Mouse (Mus musculus): ENCODE measurements around the gene Cdc37.

The Cdc37 gene

DNA sequence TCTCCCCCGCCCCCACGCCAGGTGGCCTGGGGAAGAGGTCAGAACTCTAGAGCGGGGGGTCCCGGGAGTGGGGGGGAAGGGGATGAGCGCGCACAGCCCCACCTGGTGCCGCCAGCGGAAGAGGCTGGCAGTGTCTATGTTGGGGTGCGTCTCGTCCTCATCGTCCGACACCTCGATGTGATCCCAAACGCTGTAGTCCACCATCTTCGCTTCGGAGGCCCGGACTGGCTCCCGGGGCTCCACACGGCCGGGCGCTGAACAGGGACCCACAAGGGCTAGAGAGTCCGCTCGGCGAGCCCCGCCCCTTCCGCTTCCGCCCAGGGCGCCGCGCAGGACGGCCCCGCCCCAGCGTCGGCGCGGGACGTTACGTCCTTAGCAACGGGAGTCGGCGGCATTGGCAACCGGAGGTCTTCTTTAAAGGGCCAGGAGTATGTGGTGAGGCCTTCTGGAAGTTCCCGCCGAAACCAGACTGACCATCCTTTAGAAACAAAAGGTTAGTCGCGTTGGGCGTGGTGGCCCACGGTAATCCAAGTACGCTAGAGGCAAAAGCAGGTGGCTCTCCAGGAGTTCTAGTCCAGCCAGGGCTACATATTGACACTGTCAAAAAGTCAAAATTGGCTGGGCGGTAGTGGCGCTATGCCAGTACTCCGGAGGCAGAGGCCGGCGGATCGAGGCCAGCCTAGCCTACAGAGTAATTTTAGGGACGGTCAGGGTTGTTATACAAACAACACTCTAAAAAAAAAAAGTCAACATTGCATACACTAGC, at the start of gene Cdc37:
Cdc37 (minus strand) TSS at position 329 of the 766 bp plus-strand sequence.
- peak; percentile 9; the same call in 1 of the 2 replicates for TF ChIP-seq GATA4 (IDR thresholded peaks at IDR 0.05; ENCODE audit: insufficient replicate concordance, low read length)

DNA sequence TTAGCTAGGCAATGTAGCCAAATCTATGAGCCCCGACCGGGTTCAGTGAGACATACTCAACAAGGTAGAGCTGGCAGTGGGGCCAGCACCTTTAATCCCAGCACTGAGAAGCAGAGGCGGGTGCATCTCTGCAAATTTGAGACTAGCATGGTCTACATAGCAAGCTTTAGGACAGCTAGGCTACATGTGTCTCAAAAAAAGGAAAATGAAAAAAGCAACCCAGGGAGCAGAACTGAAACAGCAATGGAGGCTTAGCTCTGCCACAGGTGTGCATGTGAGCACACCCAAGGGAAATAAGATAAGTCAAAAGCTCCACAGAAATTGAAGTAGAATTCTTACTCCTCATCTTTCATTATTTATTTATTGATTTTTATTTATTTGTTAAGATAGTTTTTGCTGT, 49.2 kb upstream of the Cdc37 start:
- no peak for TF ChIP-seq GATA4 (IDR thresholded peaks at IDR 0.05; ENCODE audit: insufficient replicate concordance, low read length)

DNA sequence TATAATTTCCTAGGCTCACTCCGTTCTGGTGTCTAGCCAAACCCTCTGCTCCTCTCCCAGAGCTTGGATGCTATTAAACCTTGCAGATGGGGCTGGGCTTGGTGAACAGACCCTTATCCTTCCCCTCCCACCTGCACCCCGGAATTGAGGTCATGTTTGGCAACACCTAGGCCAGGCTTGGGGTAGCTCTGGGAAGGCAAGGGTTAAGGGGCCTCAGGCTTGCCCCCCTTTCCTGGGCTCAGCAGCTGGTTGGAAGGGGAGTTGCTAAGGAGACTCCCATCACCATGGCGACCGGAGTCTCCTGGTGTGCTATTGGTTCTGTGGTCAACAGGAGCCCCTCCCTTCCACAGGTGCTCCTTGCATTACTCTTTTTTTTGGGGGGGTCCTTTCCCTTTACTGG, 48.2 kb upstream of the Cdc37 start:
- no peak for TF ChIP-seq GATA4 (IDR thresholded peaks at IDR 0.05; ENCODE audit: insufficient replicate concordance, low read length)

DNA sequence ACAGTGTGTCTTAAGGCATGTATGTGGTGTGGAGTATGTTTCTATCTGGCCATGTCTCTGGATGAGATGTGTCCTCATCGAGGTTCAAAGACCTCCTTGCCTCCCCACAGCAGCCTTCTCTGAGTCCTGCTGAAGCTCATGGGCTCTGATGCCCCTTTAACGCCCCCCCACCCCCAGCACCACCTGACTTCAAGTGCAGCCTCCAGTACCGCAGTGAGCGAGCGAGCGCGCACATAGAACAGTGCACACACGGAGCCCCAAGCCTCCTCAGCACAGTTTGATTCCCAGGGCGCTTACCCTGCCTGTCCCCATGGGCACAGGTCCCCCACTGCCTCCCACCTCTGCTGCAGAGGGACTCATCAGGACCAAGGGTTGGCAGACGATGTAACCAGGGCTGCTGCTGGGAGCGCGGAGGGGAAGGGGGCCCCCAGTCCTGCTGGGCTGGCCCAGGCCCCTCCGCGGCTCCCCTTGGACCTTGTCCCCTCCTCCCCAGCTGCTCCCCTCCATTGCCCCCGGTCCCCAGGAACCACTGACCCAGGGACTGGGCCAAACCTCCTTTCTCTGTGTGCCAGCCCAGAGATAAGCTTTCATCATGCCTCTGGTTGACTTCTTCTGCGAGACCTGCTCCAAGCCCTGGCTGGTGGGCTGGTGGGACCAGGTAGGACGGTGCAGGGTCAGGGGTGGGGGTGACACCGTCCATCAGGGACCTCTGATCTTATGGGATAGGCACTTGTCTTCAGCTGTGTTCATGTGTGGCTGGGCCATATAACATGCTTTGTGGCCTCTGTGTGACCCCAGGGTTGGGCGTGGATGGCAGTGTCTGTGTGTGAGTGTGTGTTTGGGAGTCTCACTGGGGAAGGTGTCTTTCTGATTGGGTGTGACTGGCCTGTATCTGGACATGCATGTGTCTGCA, 47.0 kb upstream of the Cdc37 start:
- TF ChIP-seq GATA4 (IDR thresholded peaks at IDR 0.05; ENCODE audit: insufficient replicate concordance, low read length) = no peak

DNA sequence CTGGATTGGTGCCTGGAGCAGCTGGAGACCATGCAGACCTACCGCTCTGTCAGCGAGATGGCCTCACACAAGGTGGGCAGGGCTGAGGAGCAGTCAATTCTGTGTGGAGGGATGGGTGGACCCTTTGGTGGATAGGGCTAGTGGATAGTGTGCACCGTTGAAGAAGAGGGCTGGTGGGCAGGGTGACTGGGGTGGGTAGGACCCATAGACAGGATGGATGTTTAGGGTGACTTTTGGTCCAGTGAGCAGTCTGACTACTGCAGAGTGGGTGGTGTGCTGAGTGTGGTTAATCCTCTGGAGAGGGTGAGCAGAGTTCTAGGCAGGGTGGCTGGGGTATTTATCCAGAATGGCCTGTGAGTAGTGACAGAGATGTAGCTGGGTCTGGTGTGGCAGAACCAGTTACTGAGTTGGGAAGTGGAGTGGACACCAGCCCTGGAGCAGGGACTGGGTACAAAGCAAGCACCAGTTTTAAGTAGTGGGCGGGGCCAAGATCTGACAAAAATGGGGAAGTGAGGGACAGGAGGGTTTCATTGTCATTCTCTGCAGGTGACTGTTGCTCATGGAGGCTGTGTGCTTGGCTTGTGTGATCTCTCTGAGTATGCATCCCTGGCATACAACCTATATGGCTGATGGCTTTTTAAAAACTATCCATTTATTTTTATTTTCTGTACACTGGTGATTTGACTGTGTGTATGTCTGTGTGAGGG, 45.2 kb upstream of the Cdc37 start:
- TF ChIP-seq GATA4 (IDR thresholded peaks at IDR 0.05; ENCODE audit: insufficient replicate concordance, low read length) = no peak

DNA sequence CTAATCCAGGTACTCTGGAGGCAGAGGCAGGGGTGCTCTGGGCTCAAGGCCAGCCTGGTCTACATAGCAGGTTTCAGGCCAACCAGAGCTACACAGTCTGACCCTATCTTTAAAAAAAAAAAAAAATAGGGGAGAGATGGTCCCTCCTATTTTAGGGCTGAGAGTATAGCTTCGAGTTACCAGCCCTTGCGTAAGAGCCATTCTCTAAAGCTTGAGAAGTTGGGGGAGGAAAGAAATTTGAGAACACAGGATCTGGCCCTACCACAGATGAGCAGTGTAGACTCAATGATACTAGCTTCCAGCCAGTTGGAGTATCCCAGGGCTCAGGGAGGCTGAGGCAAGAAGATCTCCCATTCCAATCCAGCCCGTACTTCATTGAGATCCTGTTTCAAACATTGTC, 44.0 kb upstream of the Cdc37 start:
- TF ChIP-seq GATA4 (IDR thresholded peaks at IDR 0.05; ENCODE audit: insufficient replicate concordance, low read length) = no peak

DNA sequence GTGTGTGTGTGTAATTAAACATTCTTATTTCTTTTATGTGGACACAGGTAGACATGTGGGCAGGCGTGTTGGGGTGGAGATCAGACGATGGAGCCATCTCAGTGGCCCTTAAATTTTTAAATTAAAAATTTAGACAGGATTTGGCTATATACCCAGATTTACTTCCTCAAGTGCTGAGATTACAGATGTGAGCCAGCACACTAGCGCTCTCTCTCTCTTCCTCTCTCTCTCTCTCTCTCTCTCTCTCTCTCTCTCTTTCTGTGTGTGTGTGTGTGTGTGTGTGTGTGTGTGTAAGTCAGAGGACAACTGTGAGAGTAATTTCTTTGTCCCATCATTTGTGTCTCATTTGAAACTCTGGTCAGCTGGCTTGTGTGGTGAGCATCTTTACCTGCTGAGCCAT, 40.9 kb upstream of the Cdc37 start:
- no peak for TF ChIP-seq GATA4 (IDR thresholded peaks at IDR 0.05; ENCODE audit: insufficient replicate concordance, low read length)

DNA sequence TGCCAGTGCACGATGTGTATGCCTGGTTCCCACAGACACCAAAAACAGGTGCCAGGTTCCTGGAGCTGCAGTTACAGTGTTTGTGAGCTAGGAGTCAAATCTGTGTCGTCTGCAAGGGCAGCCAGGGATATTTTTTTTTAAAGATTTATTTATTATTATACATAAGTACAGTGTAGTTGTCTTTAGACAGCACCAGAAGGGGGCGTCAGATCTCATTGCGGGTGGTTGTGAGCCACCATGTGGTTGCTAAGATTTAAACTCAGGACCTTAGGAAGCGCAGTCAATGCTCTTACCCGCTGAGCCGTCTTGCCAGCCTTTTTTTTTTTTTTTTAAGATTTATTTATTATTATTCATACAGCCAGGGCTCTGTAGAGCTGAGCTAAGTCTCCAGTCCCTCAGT, 40.1 kb upstream of the Cdc37 start:
- TF ChIP-seq GATA4 (IDR thresholded peaks at IDR 0.05; ENCODE audit: insufficient replicate concordance, low read length) = no peak

DNA sequence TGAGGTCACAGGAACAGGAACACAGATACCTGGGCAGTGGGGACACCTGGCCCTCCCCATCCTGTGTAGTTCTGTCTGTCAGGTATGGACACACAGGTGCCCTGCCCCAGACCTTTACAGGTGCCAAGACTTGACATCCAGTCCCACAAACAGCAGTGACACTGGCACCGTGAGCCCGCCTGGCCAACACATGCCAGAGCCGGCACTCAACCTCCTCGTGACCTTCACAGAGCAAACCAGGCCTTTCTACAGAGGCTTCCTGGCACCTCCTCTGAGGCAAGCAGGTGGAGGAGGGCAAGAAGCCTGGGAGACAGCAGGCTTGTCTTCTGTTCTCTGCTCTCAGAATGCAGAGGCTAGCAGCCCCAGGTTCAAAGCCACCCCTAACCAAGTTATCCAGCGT, 35.7 kb upstream of the Cdc37 start:
- no peak for TF ChIP-seq GATA4 (IDR thresholded peaks at IDR 0.05; ENCODE audit: insufficient replicate concordance, low read length)

DNA sequence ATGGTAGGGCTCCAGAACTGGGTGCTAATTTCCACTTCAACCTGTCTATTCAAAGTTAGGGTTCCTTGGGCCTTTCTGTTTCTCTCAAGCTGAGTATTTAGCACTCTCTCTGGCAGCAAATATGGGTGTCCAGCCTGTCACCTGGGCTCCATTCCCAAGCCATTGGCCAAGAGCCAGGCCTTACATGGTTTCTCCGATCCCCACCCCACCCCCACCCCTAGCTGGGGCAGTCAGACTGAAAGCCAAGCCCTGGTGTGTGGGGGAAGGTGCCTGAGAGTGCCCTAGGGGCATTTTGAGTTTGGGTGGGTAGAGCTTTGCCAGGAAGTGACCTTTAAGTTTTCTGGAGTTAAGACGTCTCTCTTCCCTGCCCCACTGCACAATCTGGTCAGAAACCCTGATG, 35.0 kb upstream of the Cdc37 start:
- TF ChIP-seq GATA4 (IDR thresholded peaks at IDR 0.05; ENCODE audit: insufficient replicate concordance, low read length) = no peak

DNA sequence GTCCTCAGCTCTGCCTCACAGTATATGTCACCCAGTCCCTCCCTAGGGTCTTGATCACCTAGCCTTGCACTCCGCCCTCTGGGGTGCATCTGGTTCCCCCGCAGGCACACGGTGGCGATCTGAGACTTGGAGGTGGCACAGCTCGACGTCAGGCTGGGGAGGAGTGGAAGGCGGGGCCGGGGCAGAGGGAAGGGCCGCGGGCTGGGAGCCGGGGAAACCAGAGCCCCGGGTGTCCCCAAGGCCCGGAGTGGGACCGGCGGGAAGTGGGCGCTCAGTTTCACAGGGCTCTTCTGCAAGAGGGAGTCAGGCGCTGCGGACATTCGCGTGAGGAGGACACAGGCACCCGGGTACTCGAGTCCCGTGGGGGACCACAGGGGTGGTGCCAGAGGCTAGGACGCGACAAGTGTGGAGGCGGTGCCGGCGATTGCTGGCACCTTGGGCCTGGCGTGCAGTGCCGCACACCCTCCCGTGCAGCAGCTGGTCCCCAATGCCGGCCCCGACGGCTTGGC, 34.2 kb upstream of the Cdc37 start:
- TF ChIP-seq GATA4 (IDR thresholded peaks at IDR 0.05; ENCODE audit: insufficient replicate concordance, low read length) = no peak

DNA sequence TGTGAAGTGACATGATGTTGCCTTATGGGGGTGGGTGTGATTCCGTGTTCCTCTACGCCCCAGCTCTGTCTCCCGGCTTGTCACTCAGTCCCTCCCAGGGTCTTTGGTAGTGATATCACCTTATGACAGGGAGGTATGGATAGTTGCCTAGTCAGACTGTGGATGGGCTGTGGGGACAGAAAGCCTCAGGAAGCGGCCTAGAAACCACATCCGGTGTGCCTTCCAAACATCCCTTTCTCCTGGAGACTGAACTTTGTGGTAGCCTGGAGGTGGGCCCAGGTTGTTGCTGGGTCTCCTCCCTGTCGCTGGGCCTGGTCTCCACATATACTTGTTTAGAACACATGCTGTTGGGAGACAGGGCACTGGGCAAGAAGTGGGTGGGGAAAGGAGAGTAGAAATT, 33.6 kb upstream of the Cdc37 start:
- no peak for TF ChIP-seq GATA4 (IDR thresholded peaks at IDR 0.05; ENCODE audit: insufficient replicate concordance, low read length)

DNA sequence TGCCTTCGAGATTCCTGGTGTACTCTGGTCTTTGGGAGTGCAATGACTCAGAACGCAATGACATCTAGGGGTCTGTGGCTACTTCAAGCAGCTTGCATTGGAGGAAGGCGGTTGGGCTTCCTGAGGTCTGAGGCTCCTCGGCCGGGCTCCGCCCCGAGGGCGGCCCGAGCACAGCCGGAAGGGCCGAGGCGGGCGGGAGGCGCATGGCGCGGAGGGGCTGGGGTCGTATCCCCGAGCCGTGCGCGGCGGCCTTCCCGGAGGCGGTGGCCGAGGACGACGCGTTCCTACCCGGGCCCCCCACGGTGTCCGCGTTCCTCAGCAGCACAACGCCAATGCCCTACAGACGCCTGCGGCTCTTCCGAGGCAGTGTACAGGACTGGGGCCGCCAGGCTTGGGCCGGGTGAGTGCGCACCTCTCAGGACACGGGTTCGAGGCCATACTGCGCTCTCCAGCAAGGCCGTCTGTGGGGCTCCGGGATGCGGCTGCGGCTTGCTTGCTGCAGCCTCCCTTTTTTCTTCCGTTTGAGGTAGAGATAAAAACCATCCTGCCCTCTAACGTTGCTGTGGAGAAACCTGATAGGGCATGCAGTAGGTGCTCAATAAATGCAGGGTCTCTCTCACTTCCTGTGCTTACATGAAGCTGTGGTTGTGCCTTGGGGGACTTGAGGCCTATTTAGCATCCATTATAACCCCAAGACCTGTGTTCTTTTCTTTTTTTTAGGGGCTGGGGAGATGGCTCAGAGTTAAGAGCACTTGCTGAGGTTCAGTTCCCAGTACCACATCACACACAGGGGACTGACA, 31.8 kb upstream of the Cdc37 start:
- TF ChIP-seq GATA4 (IDR thresholded peaks at IDR 0.05; ENCODE audit: insufficient replicate concordance, low read length) = no peak

DNA sequence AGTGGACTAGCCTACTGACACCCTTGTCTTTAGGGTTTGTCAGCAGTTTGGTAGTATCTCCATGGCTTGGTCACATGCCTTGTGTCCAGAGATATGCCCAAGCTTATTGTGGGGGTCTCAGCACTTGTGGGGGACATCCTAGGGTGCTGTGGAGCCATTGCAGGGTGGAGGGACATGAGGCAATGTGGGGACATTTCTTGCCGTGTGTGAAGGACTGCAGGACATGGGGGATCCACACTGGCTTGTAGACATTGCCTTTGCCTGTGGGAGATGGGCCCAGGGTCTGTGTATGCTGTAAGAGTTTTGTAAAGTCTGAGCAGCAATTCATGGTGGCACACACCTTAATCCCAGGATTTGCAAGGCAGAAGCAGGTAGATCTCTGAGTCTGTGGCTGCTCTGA, 31.1 kb upstream of the Cdc37 start:
- no peak for TF ChIP-seq GATA4 (IDR thresholded peaks at IDR 0.05; ENCODE audit: insufficient replicate concordance, low read length)

DNA sequence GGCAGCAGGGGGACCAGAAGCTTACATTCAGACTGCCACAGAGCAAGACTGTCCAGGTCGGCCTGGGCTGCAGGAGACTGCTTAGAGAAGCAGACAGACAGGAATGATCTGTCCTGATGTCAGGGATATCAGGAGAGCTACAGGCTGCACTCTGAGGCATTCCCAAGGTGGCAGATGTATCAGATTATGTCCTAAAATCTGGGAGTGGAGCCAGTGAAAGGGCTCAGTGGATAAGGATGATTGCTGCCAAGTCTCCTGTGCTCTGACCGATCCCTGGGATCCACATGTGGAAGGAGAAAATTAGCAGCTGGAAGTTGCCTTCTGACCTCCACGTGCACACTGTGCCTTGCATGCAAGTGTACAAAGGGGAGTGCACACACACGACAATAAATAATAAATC, 30.6 kb upstream of the Cdc37 start:
- TF ChIP-seq GATA4 (IDR thresholded peaks at IDR 0.05; ENCODE audit: insufficient replicate concordance, low read length) = no peak
